Mouse (Mus musculus) forebrain, embryonic 12.5 days (tissue): ENCODE measurements around the gene Rybp. TPM values are rescaled to one million over a fixed set of nuclear protein-coding genes. Genes with fewer than 3 reads are reported as not detected.

ENCODE experiments used
- ATAC-seq: fragments of 200-750 bp; cut with Nextera tagmentation; 2 replicates; pipeline ENCODE4 v1.8.0; 2017; ENCODE audit warnings: moderate TSS enrichment; ENCODE audit not compliant: low FRiP score
- H3K27ac ChIP-seq: fragments of 300-500 bp; sonication (generic); 2 replicates; pipeline ENCODE4 v1.5.1; 2016; ENCODE audit warnings: mild to moderate bottlenecking
- H3K27me3 ChIP-seq: fragments of 300-500 bp; sonication (generic); 2 replicates; pipeline ENCODE4 v1.6.1; 2016; ENCODE audit warnings: mild to moderate bottlenecking
- H3K36me3 ChIP-seq: fragments of 300-500 bp; sonication (generic); replicated peaks from 2 replicates; pipeline ENCODE4 v1.6.1; 2016; ENCODE audit warnings: mild to moderate bottlenecking
- H3K4me1 ChIP-seq: fragments of 300-500 bp; sonication (generic); 2 replicates; pipeline ENCODE4 v1.6.1; 2016
- H3K4me2 ChIP-seq: fragments of 300-500 bp; sonication (generic); 2 replicates; pipeline ENCODE4 v1.6.1; 2016; ENCODE audit warnings: mild to moderate bottlenecking, moderate library complexity
- H3K4me3 ChIP-seq: fragments of 300-500 bp; sonication (generic); replicated peaks from 2 replicates; pipeline ENCODE4 v1.5.1; 2016; ENCODE audit warnings: mild to moderate bottlenecking
- H3K9ac ChIP-seq: fragments of 300-500 bp; sonication (generic); 2 replicates; pipeline ENCODE4 v1.6.1; 2016; ENCODE audit warnings: mild to moderate bottlenecking
- H3K9me3 ChIP-seq: fragments of 300-500 bp; sonication (generic); 2 replicates; pipeline ENCODE4 v1.6.1; 2016
- WGBS: fragments of 180-500 bp; shearing (Covaris S2); methylation state at CpG from one replicate; pipeline ENCODE4 v1.1.7; 2016; 5-methylcytosine and 5-hydroxymethylcytosine counted together
- polyA plus RNA-seq: library from polyadenylated mRNA; unstranded; fragments of >200 nt; fragmentation: Nextera tagmentation; extraction: Ambion mirVana; gene quantifications from 2 replicates; pipeline ENCODE4 v1.2.1, GENCODE M21; 2016

Rybp gene
- polyA plus RNA-seq, 1 experiment from 2014 or later = 22.2 TPM

DNA sequence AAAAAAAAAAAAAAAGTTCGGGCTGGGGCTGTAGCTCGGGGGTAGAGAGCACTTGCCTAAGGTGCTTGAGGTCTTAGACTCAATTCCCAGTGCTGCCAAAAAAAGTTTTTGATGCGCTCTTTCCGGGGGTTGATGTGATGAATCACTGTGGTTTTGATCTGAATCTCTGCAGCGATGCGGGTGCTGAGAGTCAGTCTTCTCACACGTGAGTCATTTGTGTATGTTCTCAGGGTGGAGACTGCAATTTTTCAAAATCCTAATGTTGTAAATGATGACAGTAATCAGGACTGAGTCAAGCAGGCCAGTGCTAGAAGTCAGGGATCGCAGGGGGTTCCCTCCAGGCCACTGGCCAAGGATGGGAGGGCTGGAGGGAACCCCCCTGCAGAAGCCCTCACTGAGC is 26.9 kb upstream of the Rybp start:
- Histone ChIP-seq H3K9ac (no peak overlapping the region), H3K36me3 (no peaks in the 10 kb centered on the region), H3K27me3 (0 out of 2 replicates have a peak, but pooled peaks cover 3% of the 10 kb centered on the region), H3K4me1 (no peaks in the 10 kb centered on the region), H3K4me2 (no peak overlapping the region), H3K9me3 (no peaks in the 10 kb centered on the region), H3K27ac (no peak overlapping the region), H3K4me3 (no peak overlapping the region)
- WGBS = 72% methylated on average over 8 of the region's 8 CpGs
- ATAC-seq = no peak

DNA sequence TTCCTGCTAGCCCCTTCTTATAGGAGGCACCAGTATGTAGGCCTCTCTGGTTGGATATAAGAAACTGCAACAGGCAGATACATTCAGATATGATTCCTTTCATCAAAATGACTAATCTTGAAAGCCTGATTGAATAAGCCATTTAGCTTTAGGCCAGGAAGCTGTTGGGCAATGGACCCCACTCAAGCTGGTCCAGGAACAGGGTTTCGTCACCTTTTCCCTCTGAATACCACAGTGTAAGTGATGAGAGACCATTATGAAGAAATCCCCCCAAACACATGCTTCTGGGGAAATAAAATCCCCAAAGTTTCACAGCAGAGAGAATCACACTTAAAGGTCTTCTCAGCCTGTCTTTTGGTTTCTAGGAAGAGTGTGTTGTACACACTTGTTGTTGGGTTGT is 23.9 kb upstream of the Rybp start:
- no peak overlapping the region for H3K4me2 ChIP-seq
- no peaks in the 10 kb centered on the region for H3K4me1 ChIP-seq
- H3K9me3 ChIP-seq = no peaks in the 10 kb centered on the region
- H3K27me3 ChIP-seq = 0 out of 2 replicates have a peak, but pooled peaks cover 3% of the 10 kb centered on the region
- no peaks in the 10 kb centered on the region for H3K36me3 ChIP-seq
- 89% methylated on average over 1 of the region's 1 CpGs for WGBS
- no peak for ATAC-seq
- no peak overlapping the region for H3K27ac ChIP-seq
- H3K4me3 ChIP-seq = no peak overlapping the region
- H3K9ac ChIP-seq = no peak overlapping the region

- H3K4me1 ChIP-seq = peaks cover 4% of the 10 kb centered on the region; the same call in 1 of the 2 replicates
- no peak overlapping the region for H3K27ac ChIP-seq
- no peak overlapping the region for H3K4me3 ChIP-seq
Measured at GRCm38 (mm10) chr6:100304831-100305230, 17.5 kb upstream of the Rybp start.

GRCm38 (mm10) chr6:100301410-100302108 is 14.3 kb upstream of the Rybp start:
- Histone ChIP-seq H3K27me3 (peaks cover 14% of the 10 kb centered on the region; the same call in 1 of the 2 replicates), H3K4me2 (no peak overlapping the region), H3K9me3 (no peaks in the 10 kb centered on the region), H3K4me1 (peaks cover 4% of the 10 kb centered on the region; the same call in 1 of the 2 replicates), H3K4me3 (no peak overlapping the region), H3K9ac (no peak overlapping the region), H3K36me3 (no peaks in the 10 kb centered on the region), H3K27ac (no peak overlapping the region)
- no peak for ATAC-seq
- 69% methylated on average over 8 of the region's 8 CpGs for WGBS

More at GRCm38 (mm10) chr6:100304831-100305230, 17.5 kb upstream of the Rybp start:
- Histone ChIP-seq H3K4me2 (no peak overlapping the region), H3K9ac (no peak overlapping the region), H3K36me3 (no peaks in the 10 kb centered on the region), H3K27me3 (peaks cover 12% of the 10 kb centered on the region; the same call in 1 of the 2 replicates), H3K9me3 (no peaks in the 10 kb centered on the region)
- 81% methylated on average over 10 of the region's 10 CpGs for WGBS
- ATAC-seq = no peak

GRCm38 (mm10) chr6:100300831-100301230 is 13.5 kb upstream of the Rybp start:
- Histone ChIP-seq H3K9me3 (no peaks in the 10 kb centered on the region), H3K4me2 (no peak overlapping the region), H3K9ac (no peak overlapping the region), H3K27ac (no peak overlapping the region), H3K4me1 (peaks cover 4% of the 10 kb centered on the region; the same call in 1 of the 2 replicates), H3K27me3 (peaks cover 14% of the 10 kb centered on the region; the same call in 1 of the 2 replicates), H3K4me3 (no peak overlapping the region), H3K36me3 (no peaks in the 10 kb centered on the region)
- ATAC-seq = no peak
- 28% methylated on average over 3 of the region's 3 CpGs for WGBS

- WGBS = 51% methylated on average over 4 of the region's 4 CpGs
- peaks cover 4% of the 10 kb centered on the region; the same call in 1 of the 2 replicates for H3K4me1 ChIP-seq
Measured at GRCm38 (mm10) chr6:100298945-100299344, 11.7 kb upstream of the Rybp start.

DNA sequence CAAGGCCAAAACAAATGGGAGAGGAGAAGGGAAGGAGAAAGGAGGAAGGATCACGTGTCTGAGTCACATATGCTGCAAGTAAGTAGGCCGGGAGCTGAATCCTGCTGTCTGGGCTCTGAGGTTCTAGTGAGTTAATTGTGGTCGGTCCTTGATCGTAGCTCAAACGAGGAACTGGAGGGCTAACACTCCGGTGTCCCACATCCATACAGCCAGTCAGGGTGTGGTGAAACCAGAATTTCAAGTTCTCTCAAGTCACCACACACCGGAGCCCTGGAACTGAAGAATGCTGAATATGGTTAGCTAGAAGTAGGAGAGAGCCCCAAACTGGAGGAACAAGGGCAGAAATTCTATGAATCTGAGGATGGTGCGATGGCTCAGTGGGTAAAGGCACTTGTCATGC is 10.3 kb upstream of the Rybp start:
- Histone ChIP-seq H3K27ac (no peak overlapping the region), H3K4me3 (no peak overlapping the region), H3K36me3 (no peaks in the 10 kb centered on the region), H3K9ac (no peak overlapping the region), H3K27me3 (peaks cover 14% of the 10 kb centered on the region; the same call in 1 of the 2 replicates), H3K9me3 (no peaks in the 10 kb centered on the region), H3K4me2 (no peak overlapping the region), H3K4me1 (peaks cover 4% of the 10 kb centered on the region; the same call in 1 of the 2 replicates)
- WGBS = 89% methylated on average over 8 of the region's 8 CpGs
- ATAC-seq = no peak

More at GRCm38 (mm10) chr6:100298945-100299344, 11.7 kb upstream of the Rybp start:
- Histone ChIP-seq H3K9ac (no peak overlapping the region), H3K27me3 (peaks cover 14% of the 10 kb centered on the region; the same call in 1 of the 2 replicates), H3K27ac (no peak overlapping the region), H3K9me3 (no peaks in the 10 kb centered on the region), H3K4me2 (no peak overlapping the region), H3K4me3 (no peak overlapping the region), H3K36me3 (no peaks in the 10 kb centered on the region)
- no peak for ATAC-seq

GRCm38 (mm10) chr6:100292411-100292810 is 5.1 kb upstream of the Rybp start:
- 84% methylated on average over 6 of the region's 6 CpGs for whole genome bisulfite sequencing
- H3K27ac ChIP-seq = no peak overlapping the region
- H3K4me3 ChIP-seq = no peak overlapping the region
- no peak overlapping the region for H3K9ac ChIP-seq
- no peak for ATAC-seq
- H3K27me3 ChIP-seq = peaks cover 27% of the 10 kb centered on the region
- H3K9me3 ChIP-seq = no peaks in the 10 kb centered on the region
- H3K4me1 ChIP-seq = peaks cover 9% of the 10 kb centered on the region
- H3K4me2 ChIP-seq = no peak overlapping the region
- no peaks in the 10 kb centered on the region for H3K36me3 ChIP-seq

GRCm38 (mm10) chr6:100289058-100289457 is 1.8 kb upstream of the Rybp start:
- 87% methylated on average over 5 of the region's 5 CpGs for WGBS
- H3K4me2 ChIP-seq = no peak overlapping the region
- H3K27ac ChIP-seq = no peak overlapping the region
- no peaks in the 10 kb centered on the region for H3K36me3 ChIP-seq
- H3K27me3 ChIP-seq = peaks cover 27% of the 10 kb centered on the region
- H3K4me3 ChIP-seq = no peak overlapping the region
- H3K9me3 ChIP-seq = no peaks in the 10 kb centered on the region
- no peak for ATAC-seq
- H3K4me1 ChIP-seq = peaks cover 23% of the 10 kb centered on the region
- no peak overlapping the region for H3K9ac ChIP-seq

- 63% methylated on average over 4 of the region's 4 CpGs for WGBS
- no peaks in the 10 kb centered on the region for H3K36me3 ChIP-seq
- no peak overlapping the region for H3K9ac ChIP-seq
- no peak overlapping the region for H3K27ac ChIP-seq
- H3K27me3 ChIP-seq = peaks cover 27% of the 10 kb centered on the region
- H3K9me3 ChIP-seq = no peaks in the 10 kb centered on the region
- ATAC-seq = no peak
- peaks cover 25% of the 10 kb centered on the region for H3K4me1 ChIP-seq
- no peak overlapping the region for H3K4me3 ChIP-seq
- peak overlapping the region; percentile 87; the same call in 1 of the 2 replicates for H3K4me2 ChIP-seq
Measured at GRCm38 (mm10) chr6:100288730-100289035, 1.4 kb upstream of the Rybp start.

GRCm38 (mm10) chr6:100288016-100288729 is 888 bp upstream of the Rybp start:
- 3% methylated on average over 23 of the region's 23 CpGs for WGBS
- Histone ChIP-seq H3K4me3 (peak overlapping the region; percentile 80), H3K9me3 (no peaks in the 10 kb centered on the region), H3K36me3 (no peaks in the 10 kb centered on the region), H3K27ac (peak overlapping the region; percentile 69; the same call in 1 of the 2 replicates), H3K4me1 (peaks cover 25% of the 10 kb centered on the region), H3K4me2 (peak overlapping the region; percentile 87), H3K27me3 (peaks cover 27% of the 10 kb centered on the region), H3K9ac (peak overlapping the region; percentile 69)
- ATAC-seq = no peak

- ATAC-seq = peak; percentile 75
- Histone ChIP-seq H3K9me3 (no peaks in the 10 kb centered on the region), H3K9ac (peak overlapping the region; percentile 90), H3K4me1 (peaks cover 25% of the 10 kb centered on the region), H3K36me3 (no peaks in the 10 kb centered on the region), H3K27ac (peak overlapping the region; percentile 98), H3K27me3 (peaks cover 27% of the 10 kb centered on the region), H3K4me3 (peak overlapping the region; percentile 80), H3K4me2 (peak overlapping the region; percentile 84)
- WGBS = under 1% methylated on average over 33 of the region's 117 CpGs
Measured at GRCm38 (mm10) chr6:100286573-100287333, 532 bp downstream of the Rybp start.
